Mouse (Mus musculus): ENCODE data around the gene Scaf11.

Scaf11 gene

GRCm38 (mm10) chr15:96398333-96398732, 62.3 kb downstream of the Scaf11 start:
- no peak for DNase-seq (ENCODE audit: extremely low spot score, low spot score)

GRCm38 (mm10) chr15:96396641-96397344, 63.9 kb downstream of the Scaf11 start:
- DNase-seq (ENCODE audit: extremely low spot score, low spot score): no peak

- DNase-seq (ENCODE audit: extremely low spot score, low spot score): no peak
Observed at GRCm38 (mm10) chr15:96395071-96395470, 65.6 kb downstream of the Scaf11 start.

- DNase-seq (ENCODE audit: extremely low spot score, low spot score): no peak
Observed at GRCm38 (mm10) chr15:96392878-96393277, 67.8 kb downstream of the Scaf11 start.

GRCm38 (mm10) chr15:96388565-96388964, 72.1 kb downstream of the Scaf11 start:
- no peak for DNase-seq (ENCODE audit: extremely low spot score, low spot score)

GRCm38 (mm10) chr15:96382223-96382622, 78.4 kb downstream of the Scaf11 start:
- DNase-seq (ENCODE audit: extremely low spot score, low spot score): no peak

GRCm38 (mm10) chr15:96377701-96378100, 82.9 kb downstream of the Scaf11 start:
- no peak for DNase-seq (ENCODE audit: extremely low spot score, low spot score)

- DNase-seq (ENCODE audit: extremely low spot score, low spot score): no peak
Observed at GRCm38 (mm10) chr15:96377263-96377662, 83.4 kb downstream of the Scaf11 start.

- DNase-seq (ENCODE audit: extremely low spot score, low spot score): no peak
Observed at GRCm38 (mm10) chr15:96376214-96376613, 84.4 kb downstream of the Scaf11 start.

GRCm38 (mm10) chr15:96373161-96373560, 87.5 kb downstream of the Scaf11 start:
- DNase-seq (ENCODE audit: extremely low spot score, low spot score): no peak

GRCm38 (mm10) chr15:96372628-96373027, 88.0 kb downstream of the Scaf11 start:
- no peak for DNase-seq (ENCODE audit: extremely low spot score, low spot score)

- DNase-seq (ENCODE audit: extremely low spot score, low spot score): no peak
Observed at GRCm38 (mm10) chr15:96371311-96371710, 89.3 kb downstream of the Scaf11 start.

- DNase-seq (ENCODE audit: extremely low spot score, low spot score): no peak
Observed at GRCm38 (mm10) chr15:96366176-96366963, 94.3 kb downstream of the Scaf11 start.

- no peak for DNase-seq (ENCODE audit: extremely low spot score, low spot score)
Observed at GRCm38 (mm10) chr15:96365351-96365750, 95.3 kb downstream of the Scaf11 start.
